Mouse (Mus musculus) liver, postnatal 0 days (tissue): ENCODE data around the gene D030056L22Rik.
A peak's percentile ranks its signal among the peaks of the same experiment; 100 is the strongest.

Experiments
- CTCF ChIP-seq: sonication (generic); IDR thresholded peaks from 2 replicates; pipeline ENCODE4 v1.5.1; 2016; ENCODE audit warnings: antibody characterized with exemption, low read depth
- EP300 ChIP-seq: IDR thresholded peaks from 2 replicates; pipeline ENCODE4 v1.6.1; 2016; ENCODE audit warnings: antibody characterized with exemption, low read depth, mild to moderate bottlenecking

- TF ChIP-seq CTCF (peak; percentile 96), EP300 (no peak)
These were observed 25.4 kb upstream of the D030056L22Rik start for GRCm38 (mm10) chr19:18687556-18687955.
